Mouse (Mus musculus) c-Kit-positive CD71-positive TER-119-positive erythroid progenitor cells, embryonic 14.5 days (primary cell): ENCODE data around the gene Tns3.

Source experiments
- DNase-seq: peaks from one replicate; pipeline ENCODE4 v3.0.0-alpha.2; 2013; ENCODE audit warnings: low spot score

The Tns3 gene

DNA sequence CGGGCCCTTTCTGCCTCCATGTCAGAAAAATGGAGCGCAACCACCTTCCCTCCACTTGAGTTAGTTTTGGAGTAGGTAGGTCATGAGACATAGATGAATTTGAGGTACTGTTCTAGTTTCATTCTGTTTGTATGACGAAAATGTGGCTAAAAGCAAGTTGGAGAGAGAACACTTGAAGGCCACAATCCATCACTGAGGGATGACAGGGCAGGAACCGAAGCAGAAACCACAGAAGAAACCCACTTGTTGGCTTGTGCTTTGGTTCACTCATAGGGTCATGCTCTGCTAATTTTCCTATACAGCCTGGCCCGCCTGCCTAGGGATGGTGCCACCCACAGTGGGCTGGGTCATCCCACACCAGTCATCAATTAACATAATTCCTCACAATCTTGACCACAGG, 14.9 kb upstream of the Tns3 start:
- DNase-seq, result no peak

DNA sequence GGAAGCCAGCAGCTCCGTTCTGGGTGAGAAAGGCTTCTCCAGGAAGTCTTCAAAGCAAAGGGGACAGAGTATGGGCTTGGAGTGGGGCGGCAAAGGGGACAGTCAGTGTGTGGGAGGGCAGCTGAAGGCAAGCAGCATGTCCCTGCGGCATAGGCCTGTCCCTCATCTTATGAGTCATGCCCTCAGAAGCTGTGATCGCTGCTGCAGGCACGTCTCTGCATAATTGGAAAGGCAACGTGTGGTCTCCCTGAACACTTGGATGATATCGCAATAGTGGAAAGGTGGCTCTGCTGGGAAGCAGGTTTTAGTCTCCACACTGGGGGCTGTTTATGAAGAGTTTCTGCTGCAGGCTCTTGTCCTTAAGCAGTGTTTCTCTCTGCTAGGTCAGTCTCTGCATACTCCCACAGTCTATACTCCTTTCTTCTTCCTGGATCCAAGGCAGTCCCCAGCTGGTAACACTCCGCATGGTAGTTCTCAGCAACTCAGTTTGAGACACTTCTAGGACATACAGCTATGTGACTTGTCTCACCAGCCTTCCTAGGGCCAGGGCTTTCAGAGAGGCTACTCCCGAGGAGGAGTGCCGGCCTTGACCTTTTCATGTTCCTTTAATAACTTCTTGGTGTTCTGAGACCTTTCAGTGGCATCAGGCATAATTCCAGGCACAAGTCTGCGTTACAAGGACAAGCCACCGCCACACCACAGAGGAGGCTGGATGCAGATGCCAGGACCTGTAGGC, 14.1 kb upstream of the Tns3 start:
- no peak for DNase-seq

DNA sequence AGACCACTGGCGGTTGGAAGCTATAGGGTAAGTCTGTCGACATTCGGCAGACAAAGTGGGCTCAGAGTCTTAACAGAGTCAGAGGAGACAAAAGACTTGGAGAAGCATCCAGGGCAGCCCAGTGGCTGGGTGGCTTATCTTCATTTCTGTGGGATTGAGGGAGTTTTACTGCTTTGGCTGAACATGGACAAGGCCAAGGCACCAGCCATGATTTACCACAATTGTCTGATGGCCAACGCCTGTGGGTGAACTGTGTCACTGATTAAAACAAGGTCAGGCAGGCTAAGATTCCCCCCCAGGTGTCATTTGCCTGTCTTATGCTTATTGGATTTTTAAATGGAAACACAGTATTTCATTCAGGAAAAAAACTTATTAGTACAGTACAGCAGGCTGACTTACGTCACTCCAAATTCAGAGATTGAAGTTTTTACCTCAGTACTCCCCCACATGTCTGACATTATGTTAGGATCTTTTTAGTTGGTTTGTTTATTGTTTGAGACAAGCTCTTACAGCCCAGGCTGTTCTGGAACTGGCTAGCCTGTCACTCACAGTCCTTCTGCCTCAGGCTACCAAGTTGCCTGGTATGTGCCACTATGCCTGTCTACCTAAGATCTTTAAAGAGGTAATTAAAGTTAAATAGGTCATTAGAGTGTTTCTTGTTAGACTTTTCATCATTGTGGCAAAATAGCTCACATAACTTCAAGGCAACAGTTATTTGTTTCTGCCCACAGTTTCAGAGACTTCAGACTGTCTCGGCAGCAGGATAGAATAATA, 11.6 kb upstream of the Tns3 start:
- DNase-seq, result no peak

DNA sequence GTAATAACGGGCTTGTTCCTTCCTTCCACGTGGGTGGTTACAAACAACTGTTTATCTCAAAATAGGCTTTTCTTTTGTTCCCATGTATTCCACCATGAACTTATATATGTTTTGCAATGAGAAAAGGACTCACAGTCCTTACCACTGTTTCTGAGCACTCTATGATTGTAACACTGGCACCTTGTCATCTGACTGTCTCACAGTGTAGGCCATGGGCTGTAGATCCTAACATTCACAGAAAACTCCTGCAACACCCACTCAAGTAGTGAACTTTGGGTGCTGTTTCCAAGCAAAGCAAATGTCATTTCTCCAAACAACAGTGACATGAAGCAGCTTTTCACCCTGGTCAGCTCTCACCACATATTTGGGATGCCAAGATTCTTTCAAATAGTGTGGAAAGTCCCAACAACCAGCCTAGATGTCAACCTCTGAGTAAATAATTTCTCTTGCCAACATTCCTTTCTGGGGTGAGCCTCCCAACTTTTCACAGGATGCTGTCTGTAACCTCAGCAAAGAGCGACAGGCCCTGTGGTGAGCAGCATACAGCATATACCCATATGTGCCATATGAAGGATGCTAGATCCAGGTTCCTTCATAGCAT, 10.3 kb upstream of the Tns3 start:
- DNase-seq, result no peak

DNA sequence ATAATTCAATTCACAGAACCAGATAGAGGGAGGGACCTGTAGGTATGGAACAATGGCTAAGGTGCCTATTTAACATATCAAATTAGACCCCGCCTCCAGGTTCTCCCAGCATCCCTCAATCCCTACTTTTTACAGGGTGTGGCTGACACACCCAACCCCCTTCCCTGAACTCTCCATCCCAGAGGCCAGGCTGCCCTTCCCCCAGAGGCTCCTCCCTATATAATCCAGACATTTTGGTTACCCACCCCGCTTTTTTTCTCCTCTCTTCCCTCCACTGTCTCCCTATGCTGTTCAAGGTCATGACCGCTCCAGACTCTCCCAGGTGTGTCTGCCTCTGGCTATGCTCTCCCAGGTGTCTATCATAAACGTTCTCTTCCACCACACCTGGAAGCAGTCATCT, 7.4 kb upstream of the Tns3 start:
- no peak for DNase-seq

DNA sequence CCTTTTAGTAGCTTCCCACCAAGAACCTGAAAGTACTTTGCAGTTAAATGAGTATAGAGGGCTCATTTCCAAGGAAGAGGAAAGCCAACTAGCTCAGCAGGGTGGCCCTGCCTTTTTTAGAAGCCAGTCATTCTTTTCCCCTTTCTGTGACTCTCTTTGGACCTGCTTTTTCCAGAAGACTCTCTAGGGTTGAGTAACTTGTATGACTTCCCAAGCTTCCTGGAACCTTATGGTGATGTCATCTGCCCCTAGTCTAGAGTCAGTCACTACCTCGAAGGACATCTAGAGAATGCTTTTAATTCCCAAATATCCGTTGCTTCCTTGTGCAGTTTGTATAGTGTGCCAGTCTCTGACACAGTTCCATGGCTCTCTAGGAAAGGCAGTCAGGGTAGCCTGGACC, 4.8 kb upstream of the Tns3 start:
- DNase-seq, result no peak

DNA sequence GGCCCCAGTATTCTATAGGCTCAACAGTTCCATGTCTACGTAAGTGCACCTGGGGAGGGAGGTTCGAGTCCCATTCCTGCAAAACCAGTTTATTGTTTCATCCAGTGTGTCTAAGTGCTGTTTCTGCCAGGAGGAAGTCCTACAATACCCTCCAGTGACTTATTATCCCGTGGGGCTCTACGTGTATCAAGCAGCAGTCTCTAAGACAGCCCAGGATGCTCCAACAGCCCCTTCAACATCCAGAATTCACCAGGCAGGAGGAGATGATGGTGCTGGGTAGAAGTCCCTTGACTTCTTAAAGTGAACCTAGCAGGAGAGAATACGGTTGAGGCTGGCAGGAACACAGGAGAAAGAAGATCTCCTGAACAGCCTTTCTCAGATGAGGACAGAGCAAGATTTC, 462 bp upstream of the Tns3 start:
- no peak for DNase-seq

DNA sequence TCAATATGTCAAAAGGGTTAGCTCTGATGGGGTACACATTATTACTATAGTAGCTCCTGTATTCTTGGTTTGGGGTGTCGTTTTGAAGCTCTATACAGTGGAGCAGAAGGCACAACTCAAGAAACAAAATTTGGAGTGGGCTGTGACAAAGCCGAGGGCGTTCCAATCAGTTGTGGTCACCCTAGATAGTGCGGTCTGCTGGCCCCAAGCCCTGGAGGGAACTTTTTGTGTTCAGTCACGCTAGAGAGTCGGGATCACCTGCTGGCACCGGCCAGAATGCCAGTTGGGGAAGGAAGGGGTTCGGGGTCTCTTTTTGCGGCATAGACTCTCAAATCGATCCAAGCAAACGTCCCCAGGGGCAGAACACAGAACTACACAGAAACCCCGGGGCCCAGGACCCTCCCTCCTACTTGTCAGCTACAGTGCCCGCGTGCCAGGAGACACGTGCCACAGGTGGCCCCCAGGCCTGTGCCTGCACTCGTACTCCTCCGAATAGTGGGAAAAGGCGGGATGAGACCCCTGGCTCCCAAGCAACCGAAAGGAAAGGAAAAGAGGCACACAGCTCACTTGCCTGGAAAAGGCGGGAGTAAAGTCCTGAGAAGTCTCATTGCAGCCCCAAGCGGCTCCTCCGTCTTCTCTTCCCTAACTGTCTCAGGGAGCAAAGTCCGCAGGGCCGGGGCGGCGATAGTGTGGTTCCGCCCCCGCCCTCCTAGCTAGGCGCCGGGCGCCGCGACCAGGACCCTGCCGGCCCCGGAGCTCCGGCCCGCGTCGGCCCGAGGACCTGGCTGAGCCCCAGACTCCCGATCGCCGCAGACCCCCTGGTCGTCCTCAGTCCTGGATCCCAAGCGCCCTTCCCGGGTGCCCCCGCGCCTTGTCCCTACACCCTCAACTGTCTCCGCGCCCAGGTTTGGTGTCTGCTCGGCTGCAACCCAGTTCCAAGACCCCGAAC, 617 bp downstream of the Tns3 start:
- DNase-seq, result no peak

DNA sequence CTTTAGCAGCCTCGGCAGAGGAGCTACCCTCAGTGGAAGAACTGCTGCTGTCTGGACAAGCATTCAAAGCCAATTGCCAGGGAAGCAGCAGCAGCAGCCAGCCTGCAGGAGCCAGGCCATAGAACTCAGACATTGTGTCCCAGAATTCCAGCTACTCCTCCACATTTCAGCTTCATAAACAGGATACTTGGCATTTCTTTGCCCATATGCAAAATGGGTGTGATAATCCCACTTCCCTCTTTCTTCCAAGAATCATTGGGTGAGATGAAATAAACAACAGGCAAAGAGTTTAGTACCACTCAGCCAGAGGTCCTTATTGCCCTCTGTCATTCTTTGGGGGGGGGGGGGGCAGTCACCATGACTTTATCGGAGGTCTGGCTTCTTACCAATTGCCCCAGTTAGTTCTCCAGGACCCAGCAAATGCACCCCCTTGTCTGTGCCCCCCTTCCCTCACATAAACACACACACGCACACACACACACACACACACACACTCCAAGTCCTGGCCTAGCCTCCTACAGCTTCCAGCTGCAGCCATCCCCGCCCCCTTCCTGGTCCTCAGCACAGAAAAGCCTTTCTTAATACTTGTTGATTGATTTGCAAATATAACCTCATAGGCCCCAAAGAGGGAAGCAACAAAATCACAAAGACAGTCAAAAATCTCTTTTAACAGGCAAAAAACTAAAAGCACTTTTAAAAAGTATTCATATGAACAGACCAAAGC, 1.5 kb downstream of the Tns3 start:
- DNase-seq, result no peak

DNA sequence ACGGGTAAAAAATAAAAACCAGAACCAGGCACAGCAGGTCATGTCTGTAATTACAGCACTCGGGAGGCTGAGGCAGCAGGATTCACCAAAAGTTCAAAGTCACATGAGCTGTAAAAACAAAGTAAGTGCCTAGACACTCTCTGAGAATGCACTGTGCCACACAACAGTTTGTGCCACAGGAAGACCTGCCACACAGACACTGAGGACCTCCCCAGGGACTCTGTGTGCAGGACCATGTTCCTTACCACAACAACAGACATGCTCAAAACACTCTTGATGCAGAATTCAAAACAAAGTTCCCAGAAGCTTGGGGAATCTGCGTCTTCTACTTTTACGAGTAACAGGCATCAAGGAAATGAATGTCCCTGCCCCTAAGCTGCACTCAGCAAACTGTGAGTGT, 3.4 kb downstream of the Tns3 start:
- no peak for DNase-seq

DNA sequence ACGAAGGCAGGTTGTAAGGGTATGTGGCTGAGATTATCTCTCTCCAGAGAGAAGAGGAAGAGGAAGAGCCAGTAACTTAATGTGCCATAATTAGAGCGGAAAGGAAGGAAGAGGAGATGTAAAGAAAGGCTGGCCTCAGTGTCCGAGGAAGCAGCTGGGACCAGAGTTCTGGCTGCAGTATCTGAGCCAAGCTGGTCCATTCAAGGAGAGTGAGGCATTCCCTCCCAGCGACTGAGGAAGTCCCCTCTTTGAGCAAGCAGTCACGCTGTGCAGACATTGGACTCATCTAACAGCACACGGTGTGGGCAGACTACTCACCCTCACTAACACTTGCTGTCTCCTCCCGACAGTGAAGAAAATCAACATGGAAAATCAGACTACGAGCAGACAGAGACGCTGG, 4.5 kb downstream of the Tns3 start:
- DNase-seq, result no peak

DNA sequence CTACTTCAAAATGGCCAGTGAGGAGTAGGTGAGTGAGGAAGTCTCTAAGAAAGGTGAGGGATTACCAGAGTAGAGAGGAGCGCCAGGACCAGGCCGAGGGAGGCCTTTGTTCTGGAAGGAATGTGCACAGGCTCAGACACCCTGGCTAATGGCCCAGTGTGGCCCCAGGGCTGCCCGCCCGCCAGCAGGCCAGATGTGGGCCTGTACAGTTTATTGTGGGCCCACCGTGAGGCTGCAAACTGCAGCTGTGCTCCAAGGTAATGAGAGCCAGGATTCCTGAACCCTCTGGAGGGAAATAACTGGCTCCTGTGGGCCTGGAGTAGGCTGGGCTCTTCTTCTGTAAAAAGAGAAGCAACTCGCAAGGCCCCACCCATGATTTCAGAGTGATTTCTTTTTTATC, 5.3 kb downstream of the Tns3 start:
- DNase-seq, result no peak

DNA sequence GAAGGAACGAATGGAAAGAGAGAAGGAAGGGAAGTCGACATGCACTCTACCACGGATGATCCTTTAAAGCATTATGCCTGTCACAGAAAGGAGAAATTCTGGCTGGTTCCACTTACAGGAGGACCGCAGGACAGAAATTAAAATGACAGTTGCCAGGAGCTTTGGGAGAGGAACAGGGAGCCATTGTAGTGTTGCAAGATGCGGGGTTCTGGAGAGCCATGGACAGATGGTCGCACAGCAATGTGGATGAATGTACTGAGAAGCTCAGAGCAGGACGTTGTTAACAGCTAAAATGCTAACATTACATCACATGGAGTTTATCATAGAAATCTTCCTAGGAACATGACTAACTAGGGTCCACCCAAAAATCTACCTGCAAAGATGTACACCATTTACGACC, 6.8 kb downstream of the Tns3 start:
- DNase-seq, result no peak

DNA sequence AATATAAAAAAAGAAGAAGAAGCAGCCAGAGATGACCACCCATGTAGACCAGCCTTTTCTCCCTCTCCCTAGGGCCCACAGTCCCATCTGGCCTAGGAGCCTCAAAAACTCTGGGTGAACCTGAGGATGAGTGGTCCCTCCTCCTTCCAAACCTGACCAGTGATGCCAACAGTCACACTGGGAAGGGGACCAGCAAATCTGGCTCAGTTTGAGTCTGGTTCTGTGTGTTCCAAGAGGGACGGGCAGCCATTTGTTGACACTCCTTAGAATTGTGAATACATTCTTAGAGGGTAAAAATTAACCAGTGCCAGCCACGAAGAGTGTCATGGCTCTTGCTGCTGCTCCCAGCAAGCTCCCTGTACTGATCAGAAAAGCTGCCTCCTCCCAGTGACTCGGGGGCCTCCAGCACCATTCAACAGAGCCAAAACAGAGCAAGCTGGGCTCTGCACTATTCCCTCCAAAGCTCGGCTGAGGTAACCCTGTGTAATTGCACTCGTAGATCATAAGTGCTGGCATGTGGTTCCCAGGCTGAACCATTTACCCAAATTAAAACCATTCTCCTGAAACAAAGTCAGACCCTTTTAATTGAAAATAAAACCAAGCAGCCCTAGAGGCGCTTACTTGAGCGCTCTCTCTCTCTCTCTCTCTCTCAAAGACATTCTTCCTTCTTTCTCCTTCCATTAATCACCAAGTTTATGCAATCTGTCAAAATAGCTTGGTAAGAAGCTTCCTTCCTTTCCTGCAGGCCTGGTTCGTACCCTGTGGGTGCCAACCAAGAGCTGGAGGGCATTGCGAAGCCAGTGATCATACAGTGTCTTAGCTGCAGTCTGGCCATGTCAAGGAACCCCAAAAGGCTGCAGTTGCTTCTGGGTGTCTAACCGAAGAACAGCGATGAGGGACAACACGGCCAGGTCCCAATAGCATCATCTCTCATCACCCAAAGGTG, 7.6 kb downstream of the Tns3 start:
- no peak for DNase-seq

DNA sequence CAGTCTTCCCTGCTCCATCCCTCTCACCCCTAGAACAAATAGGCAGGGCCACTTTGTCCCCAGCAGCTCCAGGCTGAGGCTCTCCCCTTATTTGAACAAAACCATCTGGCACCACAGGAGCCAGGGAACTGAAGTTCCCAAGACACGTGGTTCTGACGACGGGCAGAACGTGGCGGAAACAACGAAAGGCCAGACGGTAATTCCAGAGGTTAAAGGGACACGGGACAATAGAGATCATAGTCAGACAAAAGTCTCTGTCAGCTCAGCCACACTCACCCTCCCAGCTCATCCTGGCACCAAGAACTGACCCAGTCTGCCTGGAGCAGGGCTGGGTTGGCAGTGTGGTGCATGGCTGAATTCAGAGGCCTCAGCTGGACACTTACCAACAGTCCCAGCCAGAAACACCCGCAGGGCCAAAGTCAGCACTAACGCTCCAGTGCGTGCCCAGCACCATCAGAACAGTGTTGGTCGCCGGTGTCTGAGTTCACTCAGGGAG, 10.5 kb downstream of the Tns3 start:
- DNase-seq, result no peak

DNA sequence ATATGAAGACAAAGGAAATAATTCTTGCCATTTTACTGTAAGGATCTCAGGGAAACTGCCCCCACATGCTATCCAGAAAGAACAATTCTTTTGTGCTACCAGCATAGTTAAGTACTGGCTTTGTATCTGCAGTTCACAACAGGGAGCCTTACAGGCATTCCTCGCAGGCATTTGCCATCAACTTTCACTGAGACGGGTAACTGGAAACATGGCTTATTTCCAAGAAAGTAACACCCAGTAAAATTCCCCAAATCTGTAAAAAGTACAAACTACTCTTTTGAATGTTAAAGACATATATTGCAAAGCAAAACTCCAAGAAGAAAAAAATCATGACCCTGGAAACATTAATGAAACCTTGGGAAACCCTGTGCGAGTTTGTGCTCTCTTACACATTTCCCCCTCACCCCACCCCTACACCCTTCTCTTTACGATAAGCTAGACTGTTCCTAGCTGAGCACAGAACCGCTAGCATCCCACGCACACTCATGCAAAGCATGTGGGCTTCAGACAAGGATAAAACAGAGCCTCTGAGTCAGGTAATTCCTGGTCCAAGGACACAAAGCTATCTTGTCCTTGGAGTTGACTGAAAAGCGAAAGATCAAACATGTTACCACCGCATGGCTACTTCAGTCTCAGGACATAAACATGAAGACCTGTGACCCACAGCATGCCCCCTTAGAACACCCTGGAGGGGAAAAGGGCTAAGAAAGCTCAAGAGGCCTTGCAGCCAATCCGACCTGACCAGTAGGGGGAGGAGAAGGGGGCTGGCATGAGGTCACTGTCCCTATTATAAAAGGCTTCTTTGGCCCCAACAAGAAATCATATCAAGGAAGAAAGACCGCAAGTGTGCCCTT, 11.3 kb downstream of the Tns3 start:
- no peak for DNase-seq

DNA sequence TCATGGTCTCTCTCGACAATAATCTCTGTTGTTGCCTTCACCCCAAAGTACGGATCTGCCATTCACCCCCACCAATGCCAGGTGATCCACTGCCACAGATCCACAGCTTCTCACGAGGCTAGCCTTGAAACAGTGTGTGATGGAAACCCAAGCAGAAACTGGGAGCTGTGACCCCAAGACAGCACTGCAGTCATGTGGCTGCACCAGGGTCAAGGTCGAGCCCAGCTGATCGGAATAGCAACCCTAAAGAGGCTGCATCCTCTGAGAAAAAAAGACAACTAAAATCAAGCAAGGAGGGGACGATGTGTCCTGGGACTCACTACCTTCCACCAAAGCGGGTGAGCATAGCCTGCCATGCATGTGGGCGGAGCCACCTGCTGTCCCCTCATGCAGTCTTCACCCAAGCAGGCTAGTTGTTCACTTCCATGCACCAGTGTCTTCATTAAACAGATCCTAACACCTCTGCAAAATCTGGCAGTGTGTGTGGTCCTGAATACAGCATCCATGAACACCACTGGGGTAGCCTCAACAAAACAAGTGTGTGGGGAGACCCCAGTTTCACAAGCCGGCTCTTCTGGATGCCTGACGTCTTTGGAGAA, 12.1 kb downstream of the Tns3 start:
- DNase-seq, result no peak

DNA sequence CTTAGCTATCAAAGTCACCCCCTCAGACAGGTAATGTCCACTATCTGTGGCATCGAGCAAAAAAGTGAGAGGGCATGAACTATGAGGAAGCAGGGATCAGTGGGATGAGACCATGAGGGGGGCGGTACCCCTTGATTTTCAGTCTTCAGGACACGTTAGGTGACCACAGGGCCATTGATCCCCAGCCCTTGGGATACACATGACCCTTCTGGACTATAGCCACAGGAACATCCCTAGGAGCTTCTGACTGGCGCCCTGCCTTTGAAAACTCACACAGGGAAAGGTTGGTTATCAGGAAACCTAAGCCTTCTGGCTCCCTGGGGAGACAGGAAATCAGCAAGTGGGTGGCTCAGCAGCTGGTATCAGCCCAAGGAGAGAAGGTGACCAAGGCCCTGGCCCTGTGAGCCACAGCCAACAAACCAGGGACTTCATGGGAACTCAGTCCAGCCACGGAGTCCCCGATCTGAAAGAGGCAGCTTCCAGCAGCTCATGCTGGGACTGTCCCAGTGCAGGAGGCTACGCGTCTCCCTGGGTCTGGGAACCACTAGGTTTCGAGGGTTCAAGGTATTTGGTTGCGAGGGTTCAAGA, 12.8 kb downstream of the Tns3 start:
- DNase-seq, result no peak

DNA sequence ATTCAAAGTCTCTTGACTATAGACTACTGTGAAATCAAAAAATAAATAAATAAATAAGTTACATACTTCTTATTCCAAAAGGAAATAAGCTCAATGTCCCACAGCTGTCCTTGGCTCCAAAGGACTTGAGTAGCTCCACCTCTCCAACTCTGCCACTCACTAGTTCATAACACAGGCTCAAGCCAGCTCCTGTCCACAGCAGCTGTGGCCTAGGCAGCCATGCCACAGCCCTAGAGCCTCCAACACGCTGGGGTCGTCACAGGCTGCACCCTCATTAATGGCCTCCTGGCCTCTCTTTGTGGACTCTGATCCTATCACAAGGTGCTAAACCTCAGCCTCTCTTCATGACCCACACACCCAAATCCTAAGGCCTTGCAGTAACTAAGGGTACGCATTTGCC, 18.7 kb downstream of the Tns3 start:
- DNase-seq, result no peak
